Mouse (Mus musculus) gastrocnemius, adult 18-20 months (tissue): ENCODE results near the gene Zfhx3. TPM values are rescaled to one million over a fixed set of nuclear protein-coding genes. Genes with fewer than 3 reads are reported as not detected.
A peak's percentile ranks its signal among the peaks of the same experiment; 100 is the strongest.

Experiments used
- DNase-seq: peaks from one replicate; pipeline ENCODE4 v3.0.0; 2021; ENCODE audit warnings: low spot score
- total RNA-seq, 2 experiments: library from RNA; stranded (reverse); gene quantifications; 2 replicates each; pipeline ENCODE4 v1.2.3; 2021

Gene Zfhx3
- total RNA-seq, 2 experiments from 2014 or later: 16.8 to 19.0 TPM

DNA sequence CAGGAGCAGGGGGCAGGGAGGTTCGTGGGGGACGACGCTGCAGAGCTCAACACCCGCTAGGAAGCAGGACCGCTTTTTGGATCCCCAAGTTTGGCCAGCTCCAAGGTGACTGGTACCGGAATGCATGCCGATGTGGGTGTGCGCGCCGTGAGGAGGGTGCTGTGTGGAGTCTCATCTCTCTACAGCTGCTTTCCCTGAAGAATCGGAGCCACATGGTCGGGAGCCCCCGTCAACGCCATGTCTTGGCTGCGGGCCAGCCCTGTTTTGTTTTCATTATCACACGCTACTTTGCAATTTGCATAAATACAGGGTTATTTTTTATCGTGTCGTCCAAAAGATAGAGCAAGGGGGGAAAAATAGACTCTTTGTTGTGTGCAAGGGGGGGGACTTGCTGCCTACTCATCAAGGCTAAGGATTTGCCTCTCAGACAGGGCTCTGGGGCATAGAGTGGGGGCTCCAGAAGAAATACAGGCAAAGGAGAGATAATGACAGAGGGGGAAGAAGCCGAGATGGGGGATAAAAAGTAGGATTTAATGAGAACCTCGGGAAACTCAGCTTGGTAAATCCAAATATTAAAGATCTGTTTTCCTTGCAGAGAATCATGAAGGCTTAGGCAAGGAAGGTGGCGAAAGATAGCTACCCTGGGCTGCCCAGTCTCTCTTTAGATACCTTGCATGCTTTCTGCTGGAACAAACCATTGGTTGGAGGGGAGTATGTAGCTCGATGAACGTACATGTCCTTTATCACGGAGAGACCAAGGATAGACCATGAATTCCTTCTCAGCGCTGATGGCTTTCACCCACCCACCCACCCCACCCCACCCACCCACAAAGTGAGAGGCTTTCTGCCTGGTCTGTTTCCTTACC is 595.5 kb downstream of the Zfhx3 start:
- no peak for DNase-seq

DNA sequence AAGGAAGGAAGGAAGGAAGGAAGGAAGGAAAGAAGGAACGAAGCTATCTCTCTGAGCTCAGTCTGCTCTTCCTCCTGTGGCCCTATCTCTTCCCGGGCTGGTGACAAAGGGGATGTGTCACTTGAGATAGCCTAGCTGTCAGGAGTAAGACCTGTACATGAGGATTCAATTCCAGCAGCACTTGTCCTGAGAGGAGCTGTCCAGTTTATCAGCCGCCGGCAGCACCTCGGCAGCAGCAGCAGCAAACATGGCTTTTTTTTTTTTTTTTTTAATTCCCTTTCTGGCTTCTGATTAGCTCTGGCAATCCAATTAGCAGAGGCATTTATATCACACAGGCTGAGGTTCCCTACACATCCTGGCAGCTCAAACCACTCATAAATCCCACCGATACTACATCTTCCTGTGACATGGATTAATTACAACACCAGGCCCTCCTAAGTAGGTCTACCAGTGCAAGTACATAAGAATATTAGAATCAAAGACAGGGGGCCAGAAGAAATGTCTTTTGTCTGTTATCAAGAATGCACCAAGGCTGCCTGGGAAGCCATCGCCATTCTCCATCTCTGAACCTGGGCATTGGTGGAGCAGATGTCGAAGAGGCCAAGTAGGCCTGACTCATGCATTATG is 596.6 kb downstream of the Zfhx3 start:
- no peak for DNase-seq

DNA sequence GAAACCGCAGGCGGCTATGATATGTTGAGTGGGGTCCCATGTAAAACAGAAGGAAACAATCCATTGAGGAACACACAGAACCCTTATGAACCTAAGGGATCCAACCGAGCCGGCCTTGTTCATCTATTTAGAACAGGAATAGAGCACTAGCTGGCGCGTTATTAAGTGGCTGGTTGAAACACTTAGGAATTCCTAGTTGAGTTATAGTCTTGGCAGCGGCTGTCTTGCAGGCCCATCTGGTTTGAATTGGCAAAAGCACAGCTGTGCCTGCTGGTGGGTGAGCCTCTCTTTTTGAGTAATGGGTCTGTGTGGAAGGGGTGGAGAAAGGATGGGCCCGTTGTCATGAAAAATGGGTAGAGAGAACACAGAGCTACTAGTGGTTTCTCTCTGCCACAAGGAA is 610.1 kb downstream of the Zfhx3 start:
- no peak for DNase-seq

DNA sequence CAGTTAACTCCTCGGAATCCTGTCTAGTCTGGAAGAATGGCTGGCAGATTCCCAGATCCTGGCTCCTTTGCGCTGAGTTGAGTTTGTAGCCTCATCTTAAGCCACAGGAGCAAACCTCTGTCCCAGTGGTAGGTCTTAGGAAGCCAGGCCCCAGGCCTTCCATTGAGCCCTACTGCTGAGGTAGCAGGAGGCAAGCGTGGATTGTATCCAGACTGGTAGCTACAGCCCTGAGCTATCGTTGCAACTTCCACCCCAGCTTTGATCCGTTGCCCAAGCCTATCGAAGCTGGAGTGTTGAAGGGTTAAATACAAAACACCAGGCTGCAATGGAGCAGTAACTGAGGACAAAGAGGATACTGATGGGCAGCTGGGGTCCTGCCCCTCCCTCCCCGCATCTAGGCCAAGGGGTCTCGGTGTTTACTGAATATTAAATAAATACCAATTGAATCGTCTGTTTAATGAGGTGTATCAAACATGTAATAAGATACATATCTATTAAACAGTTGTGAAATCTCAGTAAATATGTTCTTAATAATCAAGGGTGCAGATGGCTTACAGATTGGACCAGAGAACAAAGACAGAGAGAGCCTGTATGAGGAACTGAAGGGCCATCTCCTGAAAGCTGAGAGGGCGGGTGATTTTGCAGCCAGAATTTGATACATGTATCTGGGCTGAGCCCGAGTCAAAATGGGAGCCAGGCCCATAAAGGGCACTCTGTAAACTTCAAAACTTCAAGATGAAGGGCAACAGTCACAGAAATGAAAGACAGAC is 611.5 kb downstream of the Zfhx3 start:
- no peak for DNase-seq

DNA sequence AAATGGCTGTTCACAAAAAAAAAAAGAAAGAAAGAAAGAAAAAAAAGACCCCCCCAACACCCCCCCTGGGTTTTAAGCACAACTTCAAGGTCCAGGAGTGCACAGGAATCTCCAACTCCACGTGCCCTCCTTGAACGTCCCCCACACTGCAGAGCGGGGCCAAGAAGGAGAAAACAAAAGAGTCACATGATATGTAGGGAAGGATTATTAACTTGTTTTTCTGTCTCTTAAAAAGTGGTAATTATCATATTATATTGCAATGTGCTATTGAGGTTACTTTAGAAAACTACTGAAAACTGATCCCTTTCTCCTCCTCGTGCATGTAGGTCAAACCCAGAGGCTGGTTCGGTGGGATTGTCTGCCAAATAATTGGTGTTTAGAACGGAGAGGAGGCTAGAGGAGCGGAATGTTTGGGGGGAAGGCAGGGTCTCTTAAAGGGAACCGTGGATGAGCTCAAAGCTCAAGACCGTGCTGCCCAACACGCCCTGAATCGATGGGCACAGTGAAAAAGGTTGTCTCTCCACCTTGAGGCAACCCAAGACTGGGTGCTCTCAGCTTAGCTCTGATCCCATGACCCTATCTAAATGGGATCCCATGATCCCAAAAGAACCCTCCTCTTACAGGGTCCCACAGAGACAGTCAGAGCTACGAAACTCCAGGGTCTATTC is 612.3 kb downstream of the Zfhx3 start:
- DNase-seq: no peak

DNA sequence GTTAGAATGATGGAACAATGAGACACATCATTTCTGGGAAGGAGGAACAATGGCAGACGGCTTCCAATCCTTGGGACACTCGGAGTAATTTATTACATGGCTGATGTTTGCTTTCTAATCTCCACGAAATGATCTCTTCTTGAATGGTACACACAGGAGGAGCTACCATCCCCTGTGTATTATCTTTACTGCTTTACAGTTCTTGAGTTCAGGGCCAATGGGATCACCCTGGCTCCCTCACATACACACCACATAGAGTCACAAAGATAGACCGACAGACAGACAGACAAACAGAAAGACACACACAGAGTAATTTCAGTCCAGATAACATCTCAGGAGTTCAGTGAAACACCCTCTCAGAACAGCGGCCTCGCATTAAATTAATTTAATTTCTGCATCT is 621.0 kb downstream of the Zfhx3 start:
- no peak for DNase-seq

DNA sequence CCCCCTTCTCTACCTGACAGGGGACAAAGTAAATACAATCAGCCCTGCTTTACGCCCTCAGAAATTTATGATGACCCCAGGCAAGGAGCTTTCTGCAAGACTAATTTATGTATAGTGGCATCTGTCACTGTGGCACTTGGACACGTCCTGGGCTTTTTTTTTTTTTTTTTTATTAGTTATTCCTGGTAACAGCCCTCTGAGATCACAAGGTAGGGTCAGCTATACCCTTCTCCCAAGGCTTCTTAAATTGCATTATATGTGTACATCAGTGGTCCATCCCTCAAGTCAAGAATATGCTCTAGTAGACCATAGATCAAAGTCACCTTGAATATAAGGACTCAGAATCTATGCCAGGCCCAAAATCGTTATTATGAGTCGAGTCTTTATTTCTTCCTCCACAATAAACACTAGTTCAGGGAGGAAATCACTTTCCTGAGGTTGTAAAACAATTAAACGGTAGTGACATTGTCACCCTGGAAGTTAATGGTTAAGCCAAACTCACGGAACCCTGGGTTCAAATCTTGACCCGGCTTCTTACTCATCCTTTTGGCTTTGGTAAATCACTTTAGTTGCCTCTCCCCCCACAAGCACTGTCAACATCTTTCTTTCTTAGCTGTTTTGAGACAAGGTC is 621.6 kb downstream of the Zfhx3 start:
- DNase-seq: no peak

DNA sequence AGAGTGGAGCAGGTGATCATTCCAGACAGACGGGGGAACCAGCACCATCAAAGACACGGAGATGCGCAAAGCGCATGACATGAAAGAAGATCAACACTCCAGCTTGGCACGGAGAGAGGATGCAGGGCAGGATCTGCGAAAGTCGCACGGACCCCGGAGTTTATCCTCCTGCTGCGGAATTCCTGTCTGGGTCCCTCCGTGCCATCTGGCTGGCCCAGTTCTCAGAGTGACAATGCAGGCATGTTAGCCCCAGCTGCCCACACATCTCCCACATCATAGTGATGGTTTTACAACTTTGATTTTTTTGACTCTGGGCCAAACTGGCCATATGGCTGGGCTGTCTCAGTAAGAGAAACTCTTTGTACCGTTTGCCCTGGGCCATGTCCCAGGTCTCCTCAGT is 623.6 kb downstream of the Zfhx3 start:
- no peak for DNase-seq

DNA sequence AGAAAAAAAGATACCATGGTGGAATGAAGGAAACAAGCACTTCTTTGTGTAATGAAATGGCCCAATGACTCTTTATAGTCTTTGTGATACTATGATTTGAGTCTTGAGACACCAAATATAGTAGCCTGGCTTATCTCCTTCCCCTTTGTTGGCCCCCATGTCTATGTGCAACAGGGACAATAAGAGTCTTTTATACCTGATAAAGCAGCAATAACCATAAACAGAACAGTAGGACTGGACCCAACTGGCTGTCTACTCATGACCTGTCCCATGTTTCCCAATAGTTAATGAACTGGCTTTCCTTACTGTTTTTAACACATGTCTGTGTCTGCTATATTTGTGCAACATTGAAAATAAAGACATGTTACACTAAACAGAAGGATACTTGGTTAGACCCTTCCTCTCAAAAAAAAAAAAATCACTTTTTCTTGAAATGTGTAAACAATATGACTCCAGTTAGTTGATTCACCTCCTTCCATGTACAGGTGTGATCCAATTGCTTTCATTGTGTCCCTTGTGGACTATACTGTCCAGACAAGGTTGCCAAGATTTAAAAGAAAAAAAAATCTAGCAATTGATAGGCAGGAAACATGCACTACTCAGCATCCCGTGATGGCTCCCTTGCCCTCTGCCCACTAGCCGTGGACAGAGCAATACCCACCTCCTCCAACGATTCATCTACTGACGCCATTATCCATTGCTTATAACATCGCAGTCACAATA is 631.0 kb downstream of the Zfhx3 start:
- no peak for DNase-seq

DNA sequence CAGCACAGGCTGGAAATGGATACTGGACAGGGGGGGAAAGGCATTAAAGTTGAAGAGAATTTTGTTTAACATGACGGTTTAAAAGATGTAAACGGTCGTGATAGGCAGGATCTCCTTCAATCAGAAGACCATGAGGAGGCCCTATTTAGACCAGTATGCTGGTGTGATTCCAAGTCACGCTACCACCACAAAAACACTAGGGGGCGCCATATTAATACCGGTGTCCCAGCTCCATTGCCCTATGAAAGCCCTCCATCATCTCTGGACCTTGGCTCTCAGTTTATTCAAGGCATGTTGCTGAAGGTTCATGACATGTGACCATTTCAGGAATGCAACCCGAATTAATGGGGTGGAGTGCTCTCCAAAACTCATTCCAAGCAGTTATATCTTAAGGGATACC is 631.7 kb downstream of the Zfhx3 start:
- DNase-seq: peak; percentile 76

DNA sequence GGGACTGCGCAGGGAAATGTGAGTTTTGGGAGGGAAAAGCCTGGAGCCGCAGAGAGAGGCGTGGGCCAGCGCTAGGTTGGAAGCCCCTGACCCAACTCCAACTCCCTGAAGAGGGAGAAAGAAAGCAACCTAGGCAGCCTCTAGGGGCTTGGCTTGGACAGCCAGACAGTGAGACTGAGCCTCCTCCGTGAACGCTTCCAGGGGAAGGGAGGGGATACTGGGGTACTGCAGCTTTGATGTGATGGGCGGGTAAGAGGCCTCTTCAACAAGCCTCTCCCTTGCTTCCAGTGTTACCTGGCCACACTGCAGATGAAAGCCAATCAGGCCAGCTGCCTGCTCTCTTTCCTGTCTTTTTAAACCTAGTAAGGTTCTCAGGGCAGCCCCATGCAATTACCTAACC is 635.1 kb downstream of the Zfhx3 start:
- no peak for DNase-seq

DNA sequence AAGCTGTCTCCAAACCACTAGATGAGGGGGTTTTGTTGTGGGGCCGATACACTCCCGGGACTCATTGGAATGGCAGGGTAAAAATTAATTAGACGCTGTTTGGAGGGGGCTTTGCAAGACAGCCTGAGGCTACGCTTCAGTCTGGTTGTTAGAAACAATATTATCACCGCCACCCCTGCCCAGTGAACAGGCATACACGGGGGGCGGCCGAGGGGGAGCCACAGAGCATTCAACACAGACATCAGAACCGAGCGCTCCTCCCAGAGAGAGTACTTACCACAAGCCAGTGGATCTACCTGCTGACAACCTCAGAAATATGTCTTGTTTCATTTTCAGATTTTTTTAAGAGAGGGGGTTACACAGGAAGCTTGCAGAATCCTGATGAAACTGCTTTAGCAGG is 635.9 kb downstream of the Zfhx3 start:
- DNase-seq: no peak

DNA sequence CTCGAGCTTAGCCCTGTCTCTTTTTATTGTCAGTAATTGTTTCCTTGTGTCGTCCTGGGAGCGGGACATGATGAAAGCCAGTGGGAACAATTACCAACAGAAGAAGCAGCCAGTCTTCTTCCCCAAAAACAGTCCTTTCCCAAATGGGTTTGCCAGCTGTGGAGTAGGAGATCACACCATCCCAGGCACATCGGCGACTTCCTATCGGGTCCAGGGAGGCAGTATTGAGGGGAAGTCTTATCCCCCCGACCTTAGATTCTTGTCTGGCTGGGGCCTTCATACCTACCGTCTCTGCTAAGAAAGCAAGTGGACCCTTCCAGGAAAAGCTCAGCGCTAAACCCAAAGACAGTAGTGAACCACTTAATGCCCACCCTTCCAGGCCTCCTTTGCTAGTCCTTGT is 637.4 kb downstream of the Zfhx3 start:
- no peak for DNase-seq

DNA sequence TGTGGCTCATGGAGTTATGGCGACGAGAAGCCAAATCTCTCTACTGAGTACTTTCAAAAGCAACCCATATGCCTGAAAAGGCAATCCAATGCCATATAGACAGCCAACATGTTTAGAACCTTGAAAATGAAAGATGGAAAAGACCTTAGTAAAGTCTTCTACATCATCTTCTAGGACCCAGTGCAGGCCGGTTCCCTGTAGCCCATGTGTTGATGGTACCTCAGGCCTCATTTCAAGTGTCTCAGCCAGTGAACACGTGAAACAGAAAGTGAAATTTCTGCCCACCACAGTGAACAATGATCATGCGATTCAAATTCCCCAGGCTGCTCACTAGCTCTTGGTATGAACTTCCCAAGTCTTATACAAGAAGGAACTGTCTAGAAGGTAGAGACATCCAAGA is 637.9 kb downstream of the Zfhx3 start:
- no peak for DNase-seq

DNA sequence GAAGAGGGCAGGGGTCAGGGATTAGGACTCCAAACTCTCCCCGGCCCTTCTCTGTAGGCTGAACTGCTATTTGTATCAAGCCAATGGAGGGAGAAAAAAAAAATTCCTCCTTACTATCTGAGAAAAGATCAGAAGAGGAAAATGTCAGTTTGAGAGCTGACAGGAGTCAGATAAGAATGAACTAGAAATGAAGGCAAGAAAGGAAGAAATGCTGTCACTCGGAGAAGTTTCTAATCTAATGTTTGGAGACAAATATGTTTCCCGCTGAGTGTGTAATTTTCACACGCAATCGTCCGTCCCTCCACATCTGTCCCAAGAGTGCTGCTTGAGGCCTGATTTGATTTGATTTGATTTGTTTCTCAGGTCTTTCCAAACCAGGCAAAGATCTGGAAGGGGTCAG is 639.1 kb downstream of the Zfhx3 start:
- no peak for DNase-seq

DNA sequence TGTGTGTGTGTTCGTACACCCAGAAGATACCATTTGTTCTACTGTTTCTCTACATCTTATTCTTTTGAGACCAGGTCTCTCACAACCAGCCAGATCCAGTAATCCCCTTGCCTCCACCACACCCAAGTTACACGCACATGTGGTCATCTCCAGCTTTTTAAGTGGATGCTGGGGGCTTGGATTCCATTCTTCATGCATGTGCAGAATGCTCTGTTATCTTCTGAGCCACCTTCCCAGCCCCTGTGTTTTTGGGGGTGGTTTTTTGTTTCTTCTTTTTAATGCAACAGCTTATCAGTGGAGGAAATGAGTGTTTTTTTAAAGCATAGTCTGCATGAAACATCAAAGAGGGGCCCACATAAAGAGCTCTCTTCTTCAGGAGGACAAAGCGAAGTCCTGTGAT is 639.8 kb downstream of the Zfhx3 start:
- no peak for DNase-seq

DNA sequence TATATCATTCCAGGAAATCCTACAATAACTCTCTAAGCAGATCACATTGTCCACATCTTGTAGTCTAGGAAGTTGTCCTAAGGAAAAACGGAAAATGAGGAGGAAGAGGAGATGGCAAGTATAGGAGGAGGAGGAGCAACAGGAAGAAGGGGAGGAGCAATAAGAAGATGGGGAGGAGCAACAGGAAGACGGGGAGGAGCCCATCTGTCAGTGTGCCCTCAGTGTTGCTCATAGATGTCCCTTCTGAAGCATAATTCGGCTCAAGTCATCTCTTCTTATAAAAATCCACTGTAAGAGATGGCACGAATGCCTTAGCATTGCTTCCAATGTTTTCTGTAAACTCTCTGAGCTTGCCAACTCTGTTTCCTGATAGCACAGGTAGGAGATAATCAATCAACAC is 640.8 kb downstream of the Zfhx3 start:
- no peak for DNase-seq

DNA sequence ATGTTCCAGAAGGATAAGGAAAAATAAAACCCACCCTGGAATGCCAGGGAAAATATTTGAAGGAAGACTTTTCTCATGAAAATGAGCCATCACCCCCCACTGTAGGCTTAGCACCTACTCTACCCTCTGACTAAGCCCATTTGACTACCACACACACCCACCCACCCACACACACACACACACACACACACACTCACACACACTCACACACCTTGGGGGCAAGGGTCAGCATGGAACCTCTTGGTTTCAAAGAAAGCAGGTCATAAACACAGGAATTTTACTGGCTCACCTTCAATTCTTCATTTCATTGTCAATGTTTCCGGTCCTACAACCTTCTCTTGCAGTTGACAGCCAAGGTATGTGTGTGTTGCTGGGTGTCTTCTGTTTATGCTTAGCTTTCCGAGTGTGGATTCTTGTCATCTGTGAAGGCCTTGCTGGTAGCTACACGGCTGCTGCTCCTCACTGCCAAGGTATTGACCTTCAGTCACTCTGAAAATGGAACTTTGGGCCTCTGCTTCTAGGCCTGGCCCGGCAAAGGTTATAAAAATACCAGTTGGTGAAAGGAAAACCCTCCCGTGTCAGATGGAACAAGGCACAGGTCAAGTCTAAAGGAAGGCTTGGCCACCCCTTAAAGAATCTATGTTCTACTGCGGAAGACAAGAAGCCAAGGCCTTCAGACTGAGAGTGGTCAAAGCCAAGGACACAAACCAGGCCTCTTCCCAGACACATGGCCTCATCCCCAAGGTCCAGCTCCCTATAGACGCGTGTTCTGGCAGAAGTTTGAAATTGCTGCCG is 641.6 kb downstream of the Zfhx3 start:
- no peak for DNase-seq

DNA sequence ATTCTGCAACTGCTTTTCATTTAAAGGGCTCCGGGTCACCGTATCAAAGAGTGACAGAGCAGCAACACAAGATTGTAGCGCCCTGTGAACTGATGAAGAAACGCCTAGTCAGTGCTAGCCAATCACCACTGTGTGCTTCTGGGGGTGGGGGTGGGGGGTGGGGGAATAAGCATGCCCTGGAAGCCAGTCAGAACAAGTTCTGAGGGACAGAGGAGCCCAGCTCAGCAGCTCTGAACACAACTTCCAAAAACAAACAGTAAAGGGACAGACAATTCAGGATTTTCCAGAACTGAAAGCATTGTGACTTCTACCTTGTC is 642.2 kb downstream of the Zfhx3 start:
- DNase-seq: no peak

DNA sequence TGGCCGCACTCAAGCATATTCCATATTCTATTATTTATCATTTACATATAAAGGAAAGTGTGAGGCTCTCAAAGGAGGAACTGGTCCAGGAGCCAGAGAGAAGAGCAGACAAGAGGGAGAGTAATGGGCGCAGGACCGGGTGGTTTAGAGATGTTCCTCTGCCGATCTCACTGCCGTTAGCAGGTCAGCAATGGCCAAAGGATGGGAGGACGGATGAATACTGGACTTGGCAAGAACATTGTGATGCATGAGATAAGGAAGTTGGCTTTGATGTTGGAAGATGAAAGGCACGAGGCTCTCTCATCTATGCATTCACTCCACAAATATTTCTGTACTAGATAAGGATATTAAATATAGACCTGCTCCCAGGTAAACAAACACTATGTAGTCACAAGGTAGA is 648.6 kb downstream of the Zfhx3 start:
- no peak for DNase-seq
